Mouse (Mus musculus) spleen, adult 2 months (tissue): ENCODE measurements around the gene Hnrnpdl. TPM values are rescaled to one million over a fixed set of nuclear protein-coding genes. Genes with fewer than 3 reads are reported as not detected.

Experiments
- DNase-seq, 2 experiments: peaks; one replicate each; pipeline versions ENCODE4 v3.0.0 to v3.0.0-alpha.2; 2012 to 2021; ENCODE audit warnings: low spot score in 2 of 2, low read depth in 1 of 2
- H3K27ac ChIP-seq: fragments of 200-500 bp; 2 replicates; pipeline ENCODE4 v1.5.1; 2012; ENCODE audit warnings: low read length, inconsistent platforms; ENCODE audit not compliant: insufficient read depth
- H3K27me3 ChIP-seq: fragments of 200-500 bp; 2 replicates; pipeline ENCODE4 v1.6.1; 2012; ENCODE audit warnings: mild to moderate bottlenecking, moderate library complexity, low read length, inconsistent platforms; ENCODE audit not compliant: control insufficient read depth, insufficient read depth
- H3K36me3 ChIP-seq: fragments of 200-500 bp; 2 replicates; pipeline ENCODE4 v1.6.1; 2012; ENCODE audit warnings: mild to moderate bottlenecking, low read length, inconsistent platforms; ENCODE audit not compliant: control insufficient read depth, insufficient read depth
- H3K4me1 ChIP-seq: fragments of 200-500 bp; 2 replicates; pipeline ENCODE4 v1.6.1; 2011; ENCODE audit warnings: inconsistent platforms; ENCODE audit not compliant: control insufficient read depth, insufficient read depth, insufficient read length
- H3K4me3 ChIP-seq: fragments of 200-500 bp; 2 replicates; pipeline ENCODE4 v1.5.1; 2011; ENCODE audit warnings: mild to moderate bottlenecking, inconsistent platforms; ENCODE audit not compliant: insufficient read depth, insufficient read length; ENCODE audit errors: extremely low read depth
- CTCF ChIP-seq: fragments of 200-500 bp; IDR thresholded peaks from 2 replicates; pipeline ENCODE4 v1.5.1; 2011; ENCODE audit warnings: mild to moderate bottlenecking, inconsistent platforms; ENCODE audit not compliant: insufficient read depth, insufficient read length, insufficient replicate concordance; ENCODE audit errors: extremely low read depth
- POLR2A ChIP-seq: fragments of 200-500 bp; IDR thresholded peaks from 2 replicates; pipeline ENCODE4 v1.6.1; 2011; ENCODE audit warnings: low read depth, low read length, inconsistent platforms
- WGBS: fragments of 180-500 bp; shearing (Covaris S2); methylation state at CpG from one replicate; pipeline ENCODE4 v1.1.7; 2018; 5-methylcytosine and 5-hydroxymethylcytosine counted together
- polyA plus RNA-seq: library from polyadenylated mRNA; depleted of rRNA; stranded (reverse); fragments of >200 nt; gene quantifications from 2 replicates; pipeline ENCODE4 v1.2.3, GENCODE M21; 2012; rRNA removed

Gene Hnrnpdl
- polyA plus RNA-seq, 1 experiment, result 67.7 TPM

GRCm38 (mm10) chr5:99994166-99994565 lies 45.3 kb downstream of the Hnrnpdl start:
- H3K36me3 ChIP-seq, result no peaks in the 10 kb centered on the region
- DNase-seq, result no peak
- no peak overlapping the region for H3K27ac ChIP-seq
- 86% methylated on average over 3 of the region's 3 CpGs for WGBS
- H3K27me3 ChIP-seq, result no peaks in the 10 kb centered on the region
- TF ChIP-seq CTCF, result no peak
- TF ChIP-seq POLR2A, result no peak
- H3K4me3 ChIP-seq, result no peak overlapping the region
- no peaks in the 10 kb centered on the region for H3K4me1 ChIP-seq

Other genes with a start within 250 kb of the Hnrnpdl start
- not detected in 2 replicates for gene Vamp9, start 133.4 kb downstream of the Hnrnpdl start, polyA plus RNA-seq
- 78.3 and 91.9 TPM in 2 replicates for gene Hnrnpd, start 60.7 kb downstream of the Hnrnpdl start, polyA plus RNA-seq
- gene 4930524J08Rik, start 60.6 kb downstream of the Hnrnpdl start, polyA plus RNA-seq, result 2.2 and 2.4 TPM in 2 replicates
- gene Enoph1, start 321 bp upstream of the Hnrnpdl start, polyA plus RNA-seq, result 20.6 and 24.6 TPM in 2 replicates
- 0.55 and 0.69 TPM in 2 replicates for gene Tmem150c, start 120.1 kb upstream of the Hnrnpdl start, polyA plus RNA-seq